Mouse (Mus musculus) liver, embryonic 14.5 days (tissue): ENCODE data around the gene Etnk1.

Experiments used
- CTCF ChIP-seq: IDR thresholded peaks from 2 replicates; pipeline ENCODE4 v1.5.1; 2016; ENCODE audit warnings: antibody characterized with exemption, low read depth, control low read depth
- EP300 ChIP-seq: IDR thresholded peaks from 2 replicates; pipeline ENCODE4 v1.6.1; 2016; ENCODE audit warnings: antibody characterized with exemption, low read depth

- TF ChIP-seq CTCF (no peak), EP300 (no peak)
Measured at GRCm38 (mm10) chr6:143149766-143150291, 17.2 kb upstream of the Etnk1 start.
